Mouse (Mus musculus) gastrocnemius, adult 2 months (tissue): ENCODE results near the gene Shroom1. TPM values are rescaled to one million over a fixed set of nuclear protein-coding genes. Genes with fewer than 3 reads are reported as not detected.

Experiments
- DNase-seq: peaks from one replicate; pipeline ENCODE4 v3.0.0; 2022
- H3K27ac ChIP-seq: fragments of 200-600 bp; 2 replicates; pipeline ENCODE4 v1.8.1; 2022; ENCODE audit warnings: mild to moderate bottlenecking
- H3K4me3 ChIP-seq: fragments of 200-600 bp; 2 replicates; pipeline ENCODE4 v1.8.1; 2022; ENCODE audit warnings: mild to moderate bottlenecking, moderate library complexity
- CTCF ChIP-seq: fragments of 200-600 bp; IDR thresholded peaks from 2 replicates; pipeline ENCODE4 v1.8.1; 2022; ENCODE audit warnings: antibody characterized with exemption, mild to moderate bottlenecking, moderate library complexity
- intact Hi-C: fragments of 180-260 bp; cut with DNase I; formaldehyde crosslinking; loops from one replicate; pipeline ENCODE4 v1.15.1; 2025
- microRNA-seq: library from miRNA; unstranded; fragments of <30 nt; microRNA quantifications from one replicate; pipeline ENCODE4 v1.2.0, GENCODE M21; 2021
- total RNA-seq, 2 experiments: library from RNA; stranded (reverse); gene quantifications; 2 replicates each; pipeline ENCODE4 v1.2.3; 2021

Shroom1 gene
- total RNA-seq, 2 experiments from 2014 or later = 0.36 to 0.54 TPM

- no peak for DNase-seq
- intact Hi-C loops = no loop called here
- Histone ChIP-seq H3K4me3 (no peak overlapping the region), H3K27ac (0 out of 2 replicates have a peak overlapping the region, but pooled peaks have one; percentile 57)
- peak; percentile 30; the same call in 1 of the 2 replicates for TF ChIP-seq CTCF
These were observed 53.3 kb downstream of the Shroom1 start for GRCm38 (mm10) chr11:53510351-53510750.

GRCm38 (mm10) chr11:53516775-53517627, 60.0 kb downstream of the Shroom1 start:
- no peak overlapping the region for H3K27ac ChIP-seq
- no peak for TF ChIP-seq CTCF
- no peak for DNase-seq

More at GRCm38 (mm10) chr11:53516775-53517627, 60.0 kb downstream of the Shroom1 start:
- intact Hi-C loops = no loop called here
- no peak overlapping the region for H3K4me3 ChIP-seq

Small RNAs within 50 kb of the gene (microRNA-seq; reads per million reads assigned to microRNA genes)
- not detected for gene Mir6920

Other genes starting within 250 kb of the Shroom1 start
- gene Hspa4, start 156.7 kb upstream of the Shroom1 start, total RNA-seq = 100 to 1,000 TPM in 1 of 2 experiments, 10 to 100 TPM in 1; 80.2 to 106 TPM
- 1 to 10 TPM; 5.5 to 9.4 TPM for gene Zcchc10, start 132.5 kb upstream of the Shroom1 start, total RNA-seq
- gene Aff4, start 106.4 kb upstream of the Shroom1 start, total RNA-seq = 100 to 1,000 TPM in 1 of 2 experiments, 10 to 100 TPM in 1; 99.7 to 107 TPM
- not detected for gene Leap2, start 34.0 kb upstream of the Shroom1 start, total RNA-seq
- 1,000 to 10,000 TPM; 1,156 to 1,696 TPM for gene Uqcrq, start 26.4 kb upstream of the Shroom1 start, total RNA-seq
- under 1 TPM; 0.26 to 0.61 TPM for gene Gdf9, start 26.2 kb upstream of the Shroom1 start, total RNA-seq
- gene Gm10447, start 95 bp upstream of the Shroom1 start, total RNA-seq = not detected
- gene Gm9837, start 13.3 kb downstream of the Shroom1 start, total RNA-seq = not detected
- gene Gm9945, start 23.0 kb downstream of the Shroom1 start, total RNA-seq = not detected
- gene Sowaha, start 23.1 kb downstream of the Shroom1 start, total RNA-seq = under 1 TPM; 0.06 to 0.15 TPM
- 10 to 100 TPM in 1 of 2 experiments, 1 to 10 TPM in 1; 9.5 to 14.0 TPM for gene Sept8, start 62.1 kb downstream of the Shroom1 start, total RNA-seq
- 1 to 10 TPM; 4.6 to 6.3 TPM for gene Kif3a, start 110.2 kb downstream of the Shroom1 start, total RNA-seq
- gene Il4, start 161.5 kb downstream of the Shroom1 start, total RNA-seq = not detected
- not detected for gene Il13, start 177.5 kb downstream of the Shroom1 start, total RNA-seq